Mouse (Mus musculus) brain, embryonic 14.5 days (tissue): Measurements from ENCODE around the gene Thumpd3. TPM values are rescaled to one million over a fixed set of nuclear protein-coding genes. Genes with fewer than 3 reads are reported as not detected.
A peak's percentile ranks its signal among the peaks of the same experiment; 100 is the strongest.

Experiments
- DNase-seq: peaks from one replicate; pipeline ENCODE4 v3.0.0-alpha.2; 2011; ENCODE audit warnings: low read depth
- CTCF ChIP-seq: fragments of 200-500 bp; IDR thresholded peaks from 2 replicates; pipeline ENCODE4 v1.5.1; 2012; ENCODE audit warnings: inconsistent platforms, mild to moderate bottlenecking, moderate library complexity, borderline replicate concordance; ENCODE audit not compliant: insufficient read depth, insufficient read length; ENCODE audit errors: extremely low read depth
- POLR2A ChIP-seq: fragments of 200-500 bp; IDR thresholded peaks from 2 replicates; pipeline ENCODE4 v1.6.1; 2012; ENCODE audit warnings: mild to moderate bottlenecking, inconsistent platforms, borderline replicate concordance; ENCODE audit not compliant: poor library complexity, insufficient read depth, insufficient read length, severe bottlenecking; ENCODE audit errors: extremely low read depth
- polyA plus RNA-seq: library from polyadenylated mRNA; depleted of rRNA; stranded (reverse); fragments of >200 nt; gene quantifications from 2 replicates; pipeline ENCODE4 v1.2.3, GENCODE M21; 2012; rRNA removed

The Thumpd3 gene
- polyA plus RNA-seq, result 28.5 and 29.4 TPM in 2 replicates

- DNase-seq, result peak; percentile 99
- TF ChIP-seq POLR2A, result peak; percentile 91; the same call in 1 of the 2 replicates
- TF ChIP-seq CTCF, result no peak
Measured at GRCm38 (mm10) chr6:113046041-113046975, at the start of gene Thumpd3. Gene Thumpd3 (plus strand): TSS chr6:113046225.

DNA sequence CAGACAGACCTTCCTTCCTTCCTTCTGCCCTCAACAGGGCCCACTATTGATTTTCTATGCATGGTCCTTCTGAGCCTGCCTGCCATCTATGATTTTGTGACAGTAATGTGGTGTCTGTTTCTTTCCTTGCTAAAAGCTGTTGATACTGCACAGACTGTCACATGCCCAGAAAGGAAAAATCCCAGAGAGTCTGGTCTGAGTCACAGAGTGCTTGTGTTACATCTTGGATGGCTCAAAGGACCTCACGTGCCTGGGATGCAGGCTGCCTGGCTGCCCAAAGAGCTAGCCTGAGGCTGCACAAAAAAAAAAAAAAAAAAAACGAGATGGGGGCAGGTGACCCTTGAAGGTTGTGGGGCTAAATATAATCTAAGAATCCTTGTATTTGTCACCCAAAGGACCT, 46.8 kb upstream of the Thumpd3 start:
- DNase-seq, result no peak
- TF ChIP-seq POLR2A, result no peak

DNA sequence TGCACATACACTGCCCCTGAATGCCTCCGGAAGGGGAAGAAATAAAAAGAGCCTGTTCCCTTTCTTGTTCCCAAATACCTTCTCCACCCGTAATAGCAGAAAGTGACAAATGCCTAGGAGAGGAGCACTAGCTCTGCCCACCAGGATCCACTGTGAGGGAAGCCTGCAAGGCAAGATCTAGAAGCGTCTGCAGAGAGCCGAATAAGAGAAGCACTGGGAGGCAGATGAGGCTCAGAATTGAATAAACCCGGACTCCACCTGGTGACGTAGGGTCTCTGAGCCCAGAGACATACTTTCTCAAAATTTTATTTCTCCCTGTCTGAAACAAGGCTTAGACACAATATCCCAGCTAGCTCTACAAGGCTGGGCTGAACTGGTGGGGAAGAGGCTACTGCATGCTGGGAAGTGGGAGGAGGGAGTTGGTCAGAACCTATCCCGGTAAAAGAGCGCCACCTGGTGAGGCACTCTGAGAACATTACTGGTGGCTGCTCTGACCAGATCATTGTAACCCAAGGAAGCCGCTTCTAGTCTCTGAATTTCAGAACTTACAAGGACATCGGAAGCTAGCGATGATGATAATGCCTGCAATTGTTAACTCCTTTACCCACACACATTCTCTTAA, 45.2 kb upstream of the Thumpd3 start:
- TF ChIP-seq CTCF (peak; percentile 93), POLR2A (no peak)
- DNase-seq, result peak; percentile 96

DNA sequence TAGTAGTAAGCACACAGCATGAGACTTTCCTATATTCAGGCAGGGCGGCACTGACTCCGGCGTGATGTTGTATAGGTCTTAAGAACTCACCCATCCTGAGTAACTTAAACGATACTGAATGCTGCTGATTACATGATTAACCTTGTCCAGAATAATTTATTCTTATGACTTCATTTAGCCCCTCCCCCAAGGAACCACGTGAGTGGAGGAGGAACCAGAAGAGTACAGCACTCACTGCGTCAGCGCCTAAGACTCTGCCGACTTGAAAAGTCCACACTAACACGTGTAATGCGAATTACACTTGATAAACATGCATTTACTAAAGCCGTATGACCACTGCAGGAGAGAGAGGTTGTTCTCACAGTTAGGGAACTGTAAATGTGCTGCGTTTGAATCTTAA, 44.3 kb upstream of the Thumpd3 start:
- no peak for TF ChIP-seq POLR2A
- TF ChIP-seq CTCF, result no peak
- no peak for DNase-seq

GRCm38 (mm10) chr6:113003313-113004111, 42.5 kb upstream of the Thumpd3 start:
- TF ChIP-seq POLR2A (no peak), CTCF (no peak)
- no peak for DNase-seq

- TF ChIP-seq CTCF (no peak), POLR2A (no peak)
- DNase-seq, result no peak
Measured at GRCm38 (mm10) chr6:113006833-113007232, 39.2 kb upstream of the Thumpd3 start.

GRCm38 (mm10) chr6:113011886-113012285, 34.1 kb upstream of the Thumpd3 start:
- no peak for TF ChIP-seq POLR2A
- TF ChIP-seq CTCF, result no peak
- peak; percentile 37 for DNase-seq

DNA sequence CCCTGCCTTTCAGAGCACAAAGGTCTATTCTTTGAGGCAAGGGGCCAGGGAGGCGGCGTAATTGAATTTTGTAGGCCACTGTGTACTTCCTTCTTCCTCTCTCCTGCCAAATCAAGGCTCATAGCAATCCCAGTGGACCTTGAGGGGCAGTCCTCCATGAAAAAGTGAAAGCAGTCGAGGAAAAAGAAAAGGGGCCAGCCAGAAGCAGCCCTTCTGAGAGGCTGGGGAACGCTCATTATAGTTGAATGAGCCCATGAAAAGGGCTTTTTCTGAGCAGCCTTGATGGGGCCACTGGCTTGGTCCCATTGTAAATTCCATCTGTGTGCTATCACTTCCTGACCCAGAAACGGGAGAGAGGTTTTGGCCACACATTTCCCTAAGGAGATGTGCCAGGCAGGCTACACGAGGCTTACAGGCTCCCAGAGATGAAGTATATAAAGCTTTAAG, 33.5 kb upstream of the Thumpd3 start:
- no peak for TF ChIP-seq CTCF
- no peak for TF ChIP-seq POLR2A

DNA sequence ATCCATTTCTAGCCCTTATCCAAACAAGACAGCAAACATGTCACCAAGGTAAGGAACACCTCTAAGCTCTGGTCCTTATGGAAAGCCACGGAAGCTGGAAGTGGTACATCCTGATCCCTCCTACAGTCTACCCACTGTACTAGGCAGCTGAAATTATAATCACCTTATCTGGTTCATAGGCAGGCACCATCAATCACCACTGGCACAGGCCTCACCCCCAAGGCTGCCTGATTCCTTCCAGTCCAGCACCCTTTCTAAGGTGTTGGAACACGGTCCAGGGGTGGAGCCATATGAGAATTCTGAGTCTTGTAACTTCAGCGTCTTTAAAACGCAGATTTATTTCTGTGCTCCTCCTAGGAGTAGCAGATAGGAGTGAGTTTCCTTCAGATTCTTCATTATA, 32.5 kb upstream of the Thumpd3 start:
- TF ChIP-seq CTCF (no peak), POLR2A (no peak)

More for the DNA sequence above, 33.5 kb upstream of the Thumpd3 start:
- peak; percentile 97 for DNase-seq

DNA sequence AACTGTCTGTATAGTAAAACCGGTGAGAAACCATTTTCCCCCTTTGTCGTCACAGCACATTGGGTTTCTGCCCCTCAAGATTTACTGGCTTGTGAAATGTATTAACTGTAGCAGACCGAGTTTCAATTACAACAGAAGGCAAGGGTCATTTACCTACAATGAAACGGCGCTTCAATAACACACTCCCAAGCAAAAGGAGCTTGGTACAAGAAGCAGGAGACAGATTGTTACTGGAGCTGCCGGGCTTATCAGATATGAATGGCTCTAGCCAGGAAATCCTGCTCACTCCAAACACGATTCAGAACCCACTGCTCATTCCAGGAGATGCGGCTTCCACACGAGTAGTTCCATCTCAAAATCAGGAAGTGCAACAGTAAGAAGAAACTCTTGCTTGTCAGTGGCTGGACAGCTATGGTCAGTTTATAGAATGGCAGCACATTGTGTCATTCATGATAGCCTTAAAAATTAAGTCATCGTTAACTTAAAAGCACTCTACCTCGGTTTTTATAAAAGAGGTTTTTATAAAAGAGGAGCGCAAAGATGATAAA, 28.5 kb upstream of the Thumpd3 start:
- TF ChIP-seq POLR2A (no peak), CTCF (no peak)
- peak; percentile 31 for DNase-seq

More for the DNA sequence above, 32.5 kb upstream of the Thumpd3 start:
- DNase-seq, result peak; percentile 35
